Mouse (Mus musculus) cerebral cortex, adult 2 months (tissue): ENCODE data around the gene Gm21028.

Experiments used
- WGBS: fragments of 180-500 bp; shearing (Covaris S2); methylation state at CpG from one replicate; pipeline ENCODE4 v1.1.7; 2018; 5-methylcytosine and 5-hydroxymethylcytosine counted together

The Gm21028 gene

GRCm38 (mm10) chr7:42578488-42578887 lies at the start of gene Gm21028:
Gene Gm21028, minus strand, starts transcription at chr7:42578588.
- WGBS: 92% methylated on average over 5 of the region's 5 CpGs

GRCm38 (mm10) chr7:42592413-42592812 lies 14.0 kb upstream of the Gm21028 start, which contains the start of gene Zfp977:
Gene Zfp977, minus strand, starts transcription at chr7:42592547.
- WGBS: 92% methylated on average over 11 of the region's 11 CpGs

GRCm38 (mm10) chr7:42551766-42552165 lies 26.6 kb downstream of the Gm21028 start:
- WGBS: 77% methylated on average over 3 of the region's 3 CpGs
